Mouse (Mus musculus) layer of hippocampus, postnatal 36 days (tissue): ENCODE measurements around the gene Zfp619. TPM values are rescaled to one million over a fixed set of nuclear protein-coding genes. Genes with fewer than 3 reads are reported as not detected.
"Not testable (repeated sequence)": the region's sequence is repeated elsewhere in the genome, so short reads cannot be mapped to it uniquely, and the experiment has no call there.

Experiments used
- DNase-seq, 2 experiments: peaks; one replicate each; pipeline ENCODE4 v3.0.0; 2022
- total RNA-seq, 2 experiments: library from RNA; stranded (reverse); gene quantifications; 2 replicates each; pipeline ENCODE4 v1.2.3; 2021

The Zfp619 gene
- total RNA-seq, 2 experiments from 2014 or later: 3.7 to 3.9 TPM

DNA sequence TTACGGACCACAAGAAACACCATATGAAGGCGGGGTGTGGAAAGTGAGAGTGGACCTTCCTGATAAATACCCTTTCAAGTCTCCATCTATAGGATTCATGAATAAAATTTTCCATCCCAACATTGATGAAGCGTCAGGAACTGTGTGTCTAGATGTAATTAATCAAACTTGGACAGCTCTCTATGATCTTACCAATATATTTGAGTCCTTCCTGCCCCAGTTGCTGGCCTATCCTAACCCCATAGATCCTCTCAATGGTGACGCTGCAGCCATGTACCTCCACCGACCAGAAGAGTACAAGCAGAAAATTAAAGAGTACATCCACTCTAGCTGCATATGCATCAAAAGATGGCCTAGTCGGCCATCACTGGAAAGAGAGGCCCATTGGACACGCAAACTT is 71.5 kb downstream of the Zfp619 start:
- not testable (repeated sequence) for DNase-seq

Other genes with a start within 250 kb of the Zfp619 start
- gene Gm5114, start 104.6 kb upstream of the Zfp619 start, total RNA-seq: not detected